Mouse (Mus musculus): ENCODE data around the gene Ccdc185. TPM values are rescaled to one million over a fixed set of nuclear protein-coding genes. Genes with fewer than 3 reads are reported as not detected.

Gene Ccdc185
- not detected in 2 replicates for polyA plus RNA-seq (2014; fragmentation: Nextera tagmentation; extraction: Ambion mirVana)

- H3K9ac ChIP-seq (ENCODE audit: low read depth, low read length), result no peak within 1 kb of the TSS
- no peaks in the 10 kb centered on the region for H3K4me1 ChIP-seq (replicated peaks; ENCODE audit: control insufficient read depth, insufficient read depth, low read length)
- H3K27ac ChIP-seq (ENCODE audit: low read depth, low read length), result no peak within 1 kb of the TSS
- DNase-seq (ENCODE audit: low spot score) (no peak), ATAC-seq (ENCODE audit: low FRiP score) (no peak)
- H3K27me3 ChIP-seq (ENCODE audit: control insufficient read depth, insufficient read depth, low read length), result no peaks in the 10 kb centered on the region
- WGBS, result 90% methylated on average over 9 of the region's 9 CpGs
- H3K36me3 ChIP-seq (ENCODE audit: control insufficient read depth, insufficient read depth, low read length), result no peaks in the 10 kb centered on the region
- H3K9me3 ChIP-seq (ENCODE audit: control insufficient read depth, low read length), result no peaks in the 10 kb centered on the region
- no peak within 1 kb of the TSS for H3K4me2 ChIP-seq (replicated peaks; ENCODE audit: low read depth, low read length)
- no peak within 1 kb of the TSS for H3K4me3 ChIP-seq (ENCODE audit: low read depth, low read length)
Measured at GRCm38 (mm10) chr1:182749080-182749479, at the start of gene Ccdc185. Ccdc185 (minus strand) TSS chr1:182749180.

DNA sequence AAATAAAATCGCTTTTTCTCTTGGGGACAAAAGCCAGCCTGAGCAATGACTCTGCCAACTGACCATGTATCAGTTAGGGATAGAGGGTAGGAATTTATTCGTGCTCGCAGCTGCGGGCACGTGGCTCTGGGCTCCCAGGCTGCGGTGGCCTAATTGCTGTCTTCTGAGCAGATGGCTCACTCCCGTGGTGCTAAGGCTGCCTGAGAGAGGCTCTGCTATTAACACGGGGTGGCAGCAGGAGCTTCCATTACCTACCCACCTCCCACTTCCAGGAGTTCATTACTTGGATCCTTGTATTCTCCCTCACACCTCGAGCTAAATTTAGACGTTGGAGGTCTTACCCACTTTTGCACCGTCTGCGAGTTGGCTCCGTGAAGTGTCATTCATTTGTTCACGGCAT, 48.1 kb upstream of the Ccdc185 start:
- no peak overlapping the region for H3K27ac ChIP-seq (ENCODE audit: low read depth, low read length)
- H3K9ac ChIP-seq (ENCODE audit: low read depth, low read length), result no peak overlapping the region
- no peak overlapping the region for H3K4me3 ChIP-seq (ENCODE audit: low read depth, low read length)
- H3K9me3 ChIP-seq (ENCODE audit: control insufficient read depth, low read length), result no peaks in the 10 kb centered on the region
- no peak overlapping the region for H3K4me2 ChIP-seq (replicated peaks; ENCODE audit: low read depth, low read length)
- 68% methylated on average over 14 of the region's 14 CpGs for WGBS
- DNase-seq (ENCODE audit: low spot score), result peak; percentile 11
- H3K27me3 ChIP-seq (ENCODE audit: control insufficient read depth, insufficient read depth, low read length), result no peaks in the 10 kb centered on the region
- ATAC-seq (ENCODE audit: low FRiP score), result peak; percentile 43; the same call in 1 of the 2 replicates
- H3K36me3 ChIP-seq (ENCODE audit: control insufficient read depth, insufficient read depth, low read length), result no peaks in the 10 kb centered on the region
- H3K4me1 ChIP-seq (replicated peaks; ENCODE audit: control insufficient read depth, insufficient read depth, low read length), result no peaks in the 10 kb centered on the region

DNA sequence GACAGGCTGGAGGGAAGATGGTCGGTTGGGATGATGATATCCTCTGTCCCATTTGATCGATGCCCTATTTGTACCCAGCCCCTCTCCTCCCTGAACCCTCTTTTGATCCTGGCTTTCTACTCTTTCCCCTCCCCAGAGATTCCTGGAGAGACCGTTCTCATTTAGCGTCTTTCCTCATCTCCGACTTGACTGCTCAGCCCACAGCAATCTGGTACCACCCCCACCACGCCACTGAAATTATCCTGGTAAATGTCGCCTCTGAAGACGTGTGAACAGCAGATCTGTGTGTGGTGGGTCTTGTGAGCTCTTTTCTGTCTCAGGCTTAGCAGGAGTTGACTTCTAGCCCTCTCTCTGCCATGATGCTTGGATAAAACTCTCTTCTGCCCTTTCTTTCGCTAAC, 45.6 kb upstream of the Ccdc185 start:
- no peaks in the 10 kb centered on the region for H3K4me1 ChIP-seq (replicated peaks; ENCODE audit: control insufficient read depth, insufficient read depth, low read length)
- 90% methylated on average over 9 of the region's 9 CpGs for WGBS

DNA sequence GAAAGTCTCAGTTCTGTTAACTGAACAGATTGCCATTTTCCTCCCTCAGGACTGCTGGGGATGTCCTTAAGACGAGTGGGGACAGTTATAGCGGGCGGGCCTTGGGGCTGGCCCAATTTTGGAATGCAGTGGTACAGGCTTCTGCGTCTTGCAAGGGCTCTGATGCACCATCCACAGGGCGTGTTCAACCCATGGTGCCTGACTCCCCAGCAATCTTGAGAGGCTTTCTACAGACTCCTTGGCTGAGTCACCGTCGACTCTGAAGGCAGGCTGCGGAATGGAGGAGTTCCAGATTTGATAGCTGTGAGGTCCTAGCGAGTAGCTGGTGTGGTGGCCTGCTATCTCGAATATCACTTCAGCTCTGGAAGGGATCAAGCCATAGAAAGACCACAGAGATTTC, 45.2 kb upstream of the Ccdc185 start:
- ATAC-seq (ENCODE audit: low FRiP score), result no peak
- Histone ChIP-seq H3K4me3 (ENCODE audit: low read depth, low read length) (no peak overlapping the region), H3K4me1 (replicated peaks; ENCODE audit: control insufficient read depth, insufficient read depth, low read length) (no peaks in the 10 kb centered on the region), H3K36me3 (ENCODE audit: control insufficient read depth, insufficient read depth, low read length) (no peaks in the 10 kb centered on the region), H3K27me3 (ENCODE audit: control insufficient read depth, insufficient read depth, low read length) (no peaks in the 10 kb centered on the region), H3K9me3 (ENCODE audit: control insufficient read depth, low read length) (no peaks in the 10 kb centered on the region), H3K4me2 (replicated peaks; ENCODE audit: low read depth, low read length) (no peak overlapping the region), H3K27ac (ENCODE audit: low read depth, low read length) (no peak overlapping the region), H3K9ac (ENCODE audit: low read depth, low read length) (no peak overlapping the region)
- DNase-seq (ENCODE audit: low spot score), result no peak
- 90% methylated on average over 10 of the region's 10 CpGs for WGBS

More for the DNA sequence above, 45.6 kb upstream of the Ccdc185 start:
- no peak overlapping the region for H3K27ac ChIP-seq (ENCODE audit: low read depth, low read length)
- no peaks in the 10 kb centered on the region for H3K27me3 ChIP-seq (ENCODE audit: control insufficient read depth, insufficient read depth, low read length)
- H3K9me3 ChIP-seq (ENCODE audit: control insufficient read depth, low read length), result no peaks in the 10 kb centered on the region
- ATAC-seq (ENCODE audit: low FRiP score), result no peak
- H3K9ac ChIP-seq (ENCODE audit: low read depth, low read length), result no peak overlapping the region
- no peaks in the 10 kb centered on the region for H3K36me3 ChIP-seq (ENCODE audit: control insufficient read depth, insufficient read depth, low read length)
- H3K4me3 ChIP-seq (ENCODE audit: low read depth, low read length), result no peak overlapping the region
- no peak overlapping the region for H3K4me2 ChIP-seq (replicated peaks; ENCODE audit: low read depth, low read length)
- DNase-seq (ENCODE audit: low spot score), result no peak

DNA sequence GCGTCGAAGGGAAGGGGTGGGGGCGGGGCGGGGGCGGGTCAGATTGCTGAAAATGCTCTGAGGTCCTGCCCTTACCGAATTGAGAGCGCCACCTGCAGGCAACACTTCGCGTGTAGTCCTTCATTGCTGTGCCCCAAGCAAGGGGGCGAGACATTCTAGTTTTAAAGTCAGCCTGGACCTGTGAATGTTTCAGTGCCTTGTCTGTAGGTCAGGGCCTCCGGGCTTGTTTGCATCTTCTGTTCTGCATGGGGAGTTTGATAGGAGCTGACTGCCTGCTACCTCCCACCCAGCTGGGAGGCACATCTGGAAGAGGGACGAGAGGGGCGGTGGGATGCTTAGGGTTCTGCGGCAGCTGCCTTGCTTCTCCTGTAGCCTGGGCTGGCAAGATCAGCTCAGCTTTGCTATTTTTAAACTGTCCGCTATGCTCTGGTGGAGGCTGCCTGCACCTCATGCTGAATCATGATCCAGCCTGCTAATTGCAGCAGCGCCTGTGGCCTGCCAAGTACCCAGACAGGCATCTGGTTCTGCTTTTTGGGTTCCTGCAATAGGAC, 43.6 kb upstream of the Ccdc185 start:
- Histone ChIP-seq H3K4me1 (replicated peaks; ENCODE audit: control insufficient read depth, insufficient read depth, low read length) (no peaks in the 10 kb centered on the region), H3K4me3 (ENCODE audit: low read depth, low read length) (no peak overlapping the region), H3K36me3 (ENCODE audit: control insufficient read depth, insufficient read depth, low read length) (no peaks in the 10 kb centered on the region), H3K9me3 (ENCODE audit: control insufficient read depth, low read length) (no peaks in the 10 kb centered on the region), H3K4me2 (replicated peaks; ENCODE audit: low read depth, low read length) (peak overlapping the region; percentile 14; the same call in 1 of the 2 replicates), H3K27me3 (ENCODE audit: control insufficient read depth, insufficient read depth, low read length) (no peaks in the 10 kb centered on the region), H3K27ac (ENCODE audit: low read depth, low read length) (no peak overlapping the region), H3K9ac (ENCODE audit: low read depth, low read length) (no peak overlapping the region; the same call in 1 of the 2 replicates)
- ATAC-seq (ENCODE audit: low FRiP score), result no peak
- DNase-seq (ENCODE audit: low spot score), result peak; percentile 82
- 22% methylated on average over 16 of the region's 16 CpGs for WGBS

GRCm38 (mm10) chr1:182788896-182789295, 39.9 kb upstream of the Ccdc185 start:
- Histone ChIP-seq H3K4me3 (ENCODE audit: low read depth, low read length) (no peak overlapping the region), H3K27me3 (ENCODE audit: control insufficient read depth, insufficient read depth, low read length) (no peaks in the 10 kb centered on the region), H3K9ac (ENCODE audit: low read depth, low read length) (no peak overlapping the region), H3K4me2 (replicated peaks; ENCODE audit: low read depth, low read length) (no peak overlapping the region), H3K9me3 (ENCODE audit: control insufficient read depth, low read length) (no peaks in the 10 kb centered on the region), H3K4me1 (replicated peaks; ENCODE audit: control insufficient read depth, insufficient read depth, low read length) (no peaks in the 10 kb centered on the region), H3K36me3 (ENCODE audit: control insufficient read depth, insufficient read depth, low read length) (no peaks in the 10 kb centered on the region), H3K27ac (ENCODE audit: low read depth, low read length) (no peak overlapping the region)
- 68% methylated on average over 6 of the region's 6 CpGs for WGBS
- ATAC-seq (ENCODE audit: low FRiP score) (no peak), DNase-seq (ENCODE audit: low spot score) (no peak)

DNA sequence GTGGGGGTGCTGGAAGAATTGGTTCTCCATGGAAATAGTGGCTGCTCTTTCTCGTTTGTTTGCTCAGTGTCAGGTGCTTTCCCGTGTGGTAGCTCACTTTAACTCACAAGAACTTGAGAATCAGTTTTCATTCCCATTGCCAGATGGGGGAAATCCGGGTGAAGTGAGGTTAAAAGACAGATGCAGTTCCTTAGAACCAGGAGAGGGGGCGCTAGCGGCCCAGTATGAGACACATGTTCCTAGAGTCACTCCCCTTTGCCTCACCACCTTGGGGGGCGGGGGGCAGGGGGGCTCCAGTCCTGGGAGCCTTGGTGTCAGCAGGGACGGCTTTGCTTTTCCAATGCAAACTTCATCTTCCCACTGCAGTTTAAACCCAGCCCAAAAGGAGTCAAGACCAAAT, 38.0 kb upstream of the Ccdc185 start:
- ATAC-seq (ENCODE audit: low FRiP score) (no peak), DNase-seq (ENCODE audit: low spot score) (no peak)
- H3K27me3 ChIP-seq (ENCODE audit: control insufficient read depth, insufficient read depth, low read length), result no peaks in the 10 kb centered on the region
- H3K36me3 ChIP-seq (ENCODE audit: control insufficient read depth, insufficient read depth, low read length), result no peaks in the 10 kb centered on the region
- WGBS, result 44% methylated on average over 7 of the region's 7 CpGs
- no peak overlapping the region for H3K4me2 ChIP-seq (replicated peaks; ENCODE audit: low read depth, low read length)
- no peak overlapping the region for H3K27ac ChIP-seq (ENCODE audit: low read depth, low read length)
- H3K9me3 ChIP-seq (ENCODE audit: control insufficient read depth, low read length), result no peaks in the 10 kb centered on the region
- no peak overlapping the region for H3K9ac ChIP-seq (ENCODE audit: low read depth, low read length)
- no peaks in the 10 kb centered on the region for H3K4me1 ChIP-seq (replicated peaks; ENCODE audit: control insufficient read depth, insufficient read depth, low read length)
- H3K4me3 ChIP-seq (ENCODE audit: low read depth, low read length), result no peak overlapping the region

DNA sequence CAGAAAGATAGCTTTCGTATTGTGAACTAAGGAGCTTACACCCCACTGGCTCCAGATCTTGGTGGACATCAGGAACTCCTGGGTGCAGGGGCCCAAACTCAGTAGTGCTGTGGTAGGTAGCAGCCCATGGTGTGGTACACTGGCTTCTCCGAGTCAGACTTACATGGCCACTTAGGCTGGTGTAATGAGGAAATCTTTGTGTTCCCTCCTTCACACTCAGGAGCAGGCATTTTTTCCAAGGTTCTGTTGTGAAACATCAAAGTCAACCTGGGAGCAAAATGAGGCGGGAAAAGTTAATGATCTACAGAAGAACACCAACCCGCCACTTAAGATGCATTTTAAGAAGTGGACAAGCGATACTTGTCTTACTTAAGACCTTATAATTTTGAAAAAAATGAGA, 36.5 kb upstream of the Ccdc185 start:
- Histone ChIP-seq H3K9me3 (ENCODE audit: control insufficient read depth, low read length) (no peaks in the 10 kb centered on the region), H3K4me3 (ENCODE audit: low read depth, low read length) (no peak overlapping the region), H3K4me1 (replicated peaks; ENCODE audit: control insufficient read depth, insufficient read depth, low read length) (no peaks in the 10 kb centered on the region), H3K36me3 (ENCODE audit: control insufficient read depth, insufficient read depth, low read length) (no peaks in the 10 kb centered on the region), H3K9ac (ENCODE audit: low read depth, low read length) (no peak overlapping the region), H3K27me3 (ENCODE audit: control insufficient read depth, insufficient read depth, low read length) (no peaks in the 10 kb centered on the region), H3K4me2 (replicated peaks; ENCODE audit: low read depth, low read length) (no peak overlapping the region), H3K27ac (ENCODE audit: low read depth, low read length) (no peak overlapping the region)
- DNase-seq (ENCODE audit: low spot score) (no peak), ATAC-seq (ENCODE audit: low FRiP score) (no peak)
- 94% methylated on average over 5 of the region's 5 CpGs for WGBS

GRCm38 (mm10) chr1:182784784-182785183, 35.8 kb upstream of the Ccdc185 start:
- DNase-seq (ENCODE audit: low spot score) (no peak), ATAC-seq (ENCODE audit: low FRiP score) (no peak)
- WGBS, result 87% methylated on average over 3 of the region's 3 CpGs
- Histone ChIP-seq H3K36me3 (ENCODE audit: control insufficient read depth, insufficient read depth, low read length) (no peaks in the 10 kb centered on the region), H3K4me3 (ENCODE audit: low read depth, low read length) (no peak overlapping the region), H3K9me3 (ENCODE audit: control insufficient read depth, low read length) (no peaks in the 10 kb centered on the region), H3K9ac (ENCODE audit: low read depth, low read length) (no peak overlapping the region), H3K4me1 (replicated peaks; ENCODE audit: control insufficient read depth, insufficient read depth, low read length) (no peaks in the 10 kb centered on the region), H3K27me3 (ENCODE audit: control insufficient read depth, insufficient read depth, low read length) (no peaks in the 10 kb centered on the region), H3K4me2 (replicated peaks; ENCODE audit: low read depth, low read length) (no peak overlapping the region), H3K27ac (ENCODE audit: low read depth, low read length) (no peak overlapping the region)
